Mouse (Mus musculus) brain, embryonic 18.5 days (tissue): ENCODE measurements around the gene Tanc1.

ENCODE experiments used
- DNase-seq: peaks from one replicate; pipeline ENCODE4 v3.0.0-alpha.2; 2012; ENCODE audit warnings: low read depth, low spot score

Tanc1 gene

DNA sequence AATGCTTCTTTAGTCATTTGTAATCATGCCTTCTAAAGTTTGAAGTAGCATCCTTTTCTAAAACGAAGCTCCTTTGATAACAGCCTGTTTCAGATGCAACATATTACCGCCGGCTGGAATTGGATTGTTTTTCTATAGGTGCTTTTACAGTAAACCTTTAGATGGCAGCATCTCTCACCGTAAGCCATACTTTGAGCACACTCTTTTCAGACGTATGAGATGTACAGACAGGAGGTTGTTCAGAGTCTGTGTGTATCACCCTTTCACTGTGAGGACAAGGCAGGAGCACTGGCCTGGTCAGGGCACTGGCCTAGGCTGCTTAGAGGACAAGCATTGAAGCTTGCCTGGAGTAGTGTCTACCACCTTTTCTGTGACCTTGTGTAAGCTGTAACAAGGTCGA is 145.2 kb downstream of the Tanc1 start:
- peak; percentile 32 for DNase-seq

- DNase-seq: no peak
Measured at GRCm38 (mm10) chr2:59758139-59758918, 146.5 kb downstream of the Tanc1 start.

DNA sequence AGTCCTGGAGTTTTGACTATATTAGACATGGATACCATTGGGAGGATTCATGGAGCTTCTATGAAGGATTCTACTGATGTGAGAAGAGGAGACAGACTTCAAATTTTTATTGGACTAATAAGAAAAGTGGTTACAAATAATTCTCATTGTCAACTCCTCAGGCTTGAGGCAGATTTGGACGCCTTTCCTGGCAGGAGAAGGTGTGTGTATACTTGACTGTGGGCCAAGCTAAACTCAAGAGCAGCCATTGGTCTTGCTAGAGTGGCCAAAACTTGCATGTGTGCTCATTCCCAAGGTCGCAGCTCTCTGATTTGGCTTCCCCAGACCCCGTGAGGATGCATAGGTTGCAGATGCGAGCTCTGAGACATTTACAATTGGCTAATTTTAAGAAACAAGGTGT is 148.9 kb downstream of the Tanc1 start:
- DNase-seq: no peak

DNA sequence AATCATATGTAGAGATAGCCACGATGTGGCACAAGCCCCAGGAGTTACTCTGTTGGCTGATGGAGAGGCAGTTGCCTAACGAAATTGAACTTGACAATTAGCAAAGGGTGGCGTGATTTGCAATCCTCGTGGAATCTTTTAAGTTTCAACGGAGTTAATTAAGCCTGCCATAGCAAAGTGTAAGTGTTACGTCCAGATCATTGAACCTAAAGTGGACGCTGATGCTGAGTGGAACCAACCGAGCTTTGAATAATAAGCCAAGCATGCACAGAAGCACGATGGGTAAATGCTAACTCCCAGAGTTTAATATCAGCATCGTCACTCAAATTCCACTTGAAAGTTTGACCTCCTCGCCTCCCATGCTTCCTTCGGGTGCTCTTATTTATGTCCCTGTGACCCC is 149.3 kb downstream of the Tanc1 start:
- no peak for DNase-seq

- no peak for DNase-seq
Measured at GRCm38 (mm10) chr2:59762277-59762676, 150.4 kb downstream of the Tanc1 start.

DNA sequence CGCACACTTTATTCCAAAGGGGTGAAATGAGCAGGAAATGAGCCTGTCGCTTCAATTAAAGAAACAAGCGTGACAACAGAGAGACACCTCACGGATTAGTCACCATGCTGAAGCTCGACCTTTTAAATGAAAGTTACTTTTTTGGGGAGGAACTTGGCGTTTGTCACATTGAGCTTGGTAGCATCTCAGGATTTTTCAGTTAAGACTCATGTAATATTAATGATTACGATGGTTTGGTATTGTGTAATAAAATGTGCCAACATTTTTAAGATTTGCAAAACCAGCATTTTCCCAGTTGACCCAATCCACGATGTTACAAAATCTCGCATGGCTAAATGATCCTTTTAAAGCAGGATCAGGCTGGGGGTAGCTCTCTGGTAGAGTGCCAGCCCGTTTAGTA is 153.8 kb downstream of the Tanc1 start:
- DNase-seq: no peak

DNA sequence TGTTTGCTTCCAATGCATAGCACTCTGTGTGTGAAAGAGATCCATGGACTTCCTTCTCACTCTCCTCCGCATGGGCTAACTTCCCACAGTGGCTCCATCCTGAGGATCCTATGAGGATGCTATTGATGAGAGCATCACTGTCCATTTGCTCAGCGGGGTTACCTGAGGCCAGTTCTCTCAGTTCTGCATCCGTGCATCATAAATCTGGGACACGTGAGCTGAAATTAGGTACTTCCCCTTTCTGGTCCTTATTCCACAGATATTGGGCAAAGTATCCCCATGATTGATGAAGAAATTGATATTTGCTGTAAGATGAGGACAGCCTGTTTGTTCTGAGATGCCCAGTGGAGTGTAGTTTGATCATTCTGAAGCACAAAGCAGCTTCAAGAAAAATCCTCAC is 156.1 kb downstream of the Tanc1 start:
- no peak for DNase-seq

DNA sequence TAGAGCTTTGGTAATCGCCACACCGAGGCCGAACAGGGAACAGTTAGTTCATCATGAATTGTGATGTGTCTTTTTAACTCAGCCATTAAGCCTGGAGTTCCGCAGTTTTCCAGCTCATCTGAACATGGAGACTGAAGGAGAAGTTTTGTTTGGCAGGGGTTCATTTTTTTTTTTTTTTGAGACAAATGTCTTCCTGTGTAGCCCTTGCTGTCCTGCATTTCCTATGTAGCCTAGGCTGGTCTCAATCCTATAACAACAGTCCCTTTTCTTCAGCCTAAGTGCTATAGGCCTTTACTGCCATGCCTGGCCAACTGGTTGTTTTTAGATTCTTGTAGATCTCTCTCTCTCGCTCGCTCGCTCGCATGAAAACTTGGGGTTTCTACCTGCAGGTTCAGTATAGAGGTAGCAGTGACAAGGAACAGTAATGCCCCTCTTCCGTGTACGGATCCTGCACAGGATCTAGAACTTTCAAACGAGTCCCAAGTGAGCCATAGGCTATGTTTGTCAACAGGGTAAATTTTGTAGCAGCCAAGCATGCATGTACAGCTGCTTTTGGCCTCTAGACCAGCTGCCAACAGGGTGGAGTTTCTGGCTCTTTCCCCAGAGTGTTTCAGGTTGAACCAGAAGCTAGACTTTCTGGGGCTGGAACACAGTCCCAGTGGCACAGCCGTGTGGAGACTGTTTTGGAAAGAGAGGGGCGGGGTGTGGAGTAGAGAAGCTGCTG is 157.0 kb downstream of the Tanc1 start:
- DNase-seq: no peak

GRCm38 (mm10) chr2:59769385-59769735 is 157.5 kb downstream of the Tanc1 start:
- DNase-seq: no peak

DNA sequence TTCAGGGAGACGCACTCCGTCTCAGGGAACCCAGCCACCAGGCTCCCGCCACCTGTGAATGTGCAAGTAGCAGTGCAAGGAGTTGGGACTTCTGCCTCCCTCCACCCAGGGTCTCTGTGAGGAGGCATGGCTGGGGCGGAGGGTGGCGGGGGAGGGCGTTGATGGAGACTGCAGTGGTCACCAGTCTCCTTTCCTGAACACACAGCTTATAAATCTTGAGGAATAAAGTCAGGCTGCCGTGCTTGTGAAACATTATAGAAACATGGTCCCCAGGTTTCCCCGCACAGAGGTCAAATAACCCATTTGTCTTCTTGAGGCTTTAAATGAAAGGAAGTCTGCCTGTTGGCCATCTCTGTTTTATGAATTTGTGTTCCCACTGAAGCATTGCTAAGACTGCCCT is 159.9 kb downstream of the Tanc1 start:
- DNase-seq: no peak

DNA sequence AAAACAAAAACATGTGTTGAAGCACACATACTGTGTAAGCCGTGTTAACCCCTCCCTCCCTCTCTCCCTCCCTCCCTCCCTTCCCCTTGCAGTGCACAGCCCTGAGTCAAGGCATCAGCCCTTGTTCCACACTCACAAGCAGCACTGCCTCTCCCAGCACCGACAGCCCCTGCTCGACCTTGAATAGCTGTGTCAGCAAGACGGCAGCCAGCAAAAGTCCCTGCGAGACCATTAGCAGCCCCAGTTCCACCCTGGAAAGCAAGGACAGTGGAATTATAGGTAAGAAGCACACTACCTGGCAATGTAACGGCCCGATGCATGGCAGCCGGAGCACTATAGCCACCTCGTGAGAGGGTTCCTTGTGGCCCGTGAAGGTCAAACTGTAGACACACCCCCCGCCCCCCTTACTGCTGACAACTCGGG is 160.4 kb downstream of the Tanc1 start:
- DNase-seq: no peak

- DNase-seq: no peak
Measured at GRCm38 (mm10) chr2:59774374-59774773, 162.5 kb downstream of the Tanc1 start.

DNA sequence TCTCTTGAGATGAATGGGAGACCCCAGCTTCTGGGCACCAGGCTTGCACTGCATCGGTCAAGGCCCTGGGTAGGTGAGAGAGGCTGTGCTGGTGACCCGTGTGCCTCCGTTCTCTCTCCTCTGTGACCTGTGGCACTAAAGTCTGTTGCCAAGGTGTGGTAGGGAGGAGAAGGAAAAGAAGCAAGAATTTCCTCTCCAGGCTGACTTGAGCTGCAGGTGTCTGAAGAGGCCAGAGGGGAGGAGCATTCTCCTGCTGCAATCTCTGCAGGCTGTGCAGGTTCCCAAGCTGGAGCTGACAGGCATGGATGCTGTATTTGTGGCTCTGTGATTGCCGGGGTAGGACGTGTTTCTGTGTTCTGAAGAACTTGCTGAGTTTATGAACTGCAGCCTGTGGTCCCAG is 163.3 kb downstream of the Tanc1 start:
- DNase-seq: no peak

GRCm38 (mm10) chr2:59775820-59776219 is 164.0 kb downstream of the Tanc1 start:
- no peak for DNase-seq

DNA sequence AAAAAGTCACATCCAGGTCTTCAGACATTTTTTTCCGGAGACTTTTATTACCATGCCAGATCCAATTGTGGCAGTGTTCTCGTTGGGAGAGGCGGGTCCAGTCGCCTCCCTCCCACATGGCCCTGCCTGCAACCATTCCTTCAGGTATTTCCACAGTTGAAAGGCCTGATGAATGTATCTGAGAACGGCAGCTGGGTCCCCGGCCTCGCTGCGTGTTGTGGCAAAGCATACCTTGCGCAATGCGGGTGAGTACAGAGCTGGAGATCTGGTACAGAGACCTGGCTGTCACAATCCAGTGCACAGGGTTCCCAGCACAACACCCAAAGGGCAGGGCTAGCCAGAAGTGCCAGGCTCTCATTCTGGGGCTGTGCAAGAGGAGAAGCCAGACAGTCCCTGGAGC is 167.5 kb downstream of the Tanc1 start:
- no peak for DNase-seq

DNA sequence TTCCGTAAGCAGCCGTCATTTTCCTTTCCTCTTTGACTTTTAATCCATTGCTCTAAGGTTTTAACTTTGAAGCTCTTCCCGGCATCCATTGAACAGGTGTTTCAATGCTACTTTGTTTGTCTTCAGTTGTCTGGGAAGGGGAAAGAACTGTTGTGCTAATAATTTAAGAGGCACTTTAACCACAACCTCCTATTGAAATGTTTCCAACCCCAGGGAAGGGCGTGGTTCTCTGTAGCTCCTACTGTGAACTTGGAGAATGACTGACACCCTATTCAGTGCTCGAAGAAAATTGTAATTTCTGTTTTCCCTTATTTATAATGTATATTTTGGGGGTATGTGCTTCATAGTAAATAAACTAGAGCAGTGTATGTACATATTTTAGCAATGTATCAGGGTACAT is 168.4 kb downstream of the Tanc1 start:
- DNase-seq: no peak

DNA sequence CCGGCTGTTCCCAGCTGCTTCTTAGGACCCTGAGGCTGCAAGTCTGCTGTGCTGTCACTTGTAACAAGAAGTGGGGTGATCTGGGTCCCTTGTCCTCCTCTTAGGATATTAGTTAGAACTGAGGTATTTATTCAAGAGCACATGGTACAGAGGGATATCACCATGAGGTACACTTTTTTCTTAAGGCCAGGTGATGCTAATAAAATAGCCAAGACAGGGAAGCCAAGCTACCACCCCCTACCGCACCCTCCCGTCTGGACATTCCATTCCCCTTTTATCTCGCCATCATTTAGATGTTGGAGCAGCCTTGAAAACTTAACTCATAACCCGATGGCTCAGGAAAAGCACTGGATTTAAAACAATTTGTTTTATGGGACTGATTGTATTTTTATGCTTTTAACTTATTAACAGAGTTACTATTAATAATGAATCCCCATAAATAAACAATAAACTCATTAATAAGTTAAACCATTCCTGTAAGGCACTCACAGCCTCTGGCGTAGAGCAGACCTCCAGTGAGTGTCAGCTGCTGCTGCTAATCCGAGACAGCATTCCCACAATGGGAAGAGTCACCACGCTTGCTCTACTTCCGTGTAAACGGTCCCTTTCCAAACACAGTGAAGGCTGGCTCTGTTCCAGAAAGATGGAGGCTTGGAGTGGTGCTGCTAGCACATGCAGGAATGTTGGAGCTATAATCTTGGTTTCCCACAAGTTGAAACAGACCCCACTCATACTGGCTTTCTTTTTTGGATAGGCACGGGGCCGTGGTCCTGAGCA is 171.4 kb downstream of the Tanc1 start:
- no peak for DNase-seq

- no peak for DNase-seq
Measured at GRCm38 (mm10) chr2:59783832-59784627, 172.2 kb downstream of the Tanc1 start.

- DNase-seq: no peak
Measured at GRCm38 (mm10) chr2:59784628-59784883, 172.7 kb downstream of the Tanc1 start.

- DNase-seq: no peak
Measured at GRCm38 (mm10) chr2:59785597-59785996, 173.8 kb downstream of the Tanc1 start.

DNA sequence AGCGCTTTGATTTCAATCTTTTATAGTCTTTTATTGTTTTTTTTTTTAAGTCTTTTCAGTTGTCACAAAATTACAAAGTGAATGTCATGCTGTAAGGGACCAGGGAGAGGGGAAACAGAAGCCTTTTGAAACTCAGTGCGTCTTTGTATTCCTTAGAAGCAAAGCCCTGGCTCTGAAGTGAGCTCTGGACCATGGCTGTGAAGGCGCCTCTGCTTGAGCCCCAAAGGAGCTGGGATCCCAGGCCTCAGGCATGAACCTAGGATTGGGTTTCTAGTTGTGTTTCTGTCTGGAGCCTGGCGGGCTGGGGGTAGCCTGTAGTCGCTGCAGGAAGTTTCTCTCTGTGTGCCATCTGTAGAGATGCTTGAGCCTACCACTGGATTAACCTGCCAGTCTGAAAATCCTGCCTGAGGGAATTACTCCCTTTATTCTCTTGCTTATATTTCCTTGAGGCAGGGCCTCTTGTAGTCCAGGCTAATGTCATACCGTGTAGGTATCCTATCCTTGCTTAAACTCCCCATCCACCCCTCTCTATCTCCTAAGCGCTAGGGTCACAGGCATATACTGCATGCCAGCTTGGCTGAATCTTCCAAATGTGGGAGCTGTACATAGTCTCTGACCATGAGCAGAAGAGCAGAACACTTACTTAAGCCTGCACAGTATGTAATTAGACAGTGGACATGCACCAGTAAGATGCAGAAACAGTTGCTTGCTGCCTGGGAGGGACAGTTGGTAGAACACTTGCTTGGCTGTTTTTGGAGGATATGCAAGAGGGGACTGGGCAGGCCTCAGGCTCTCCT is 177.1 kb downstream of the Tanc1 start:
- no peak for DNase-seq
